Mouse (Mus musculus) neural tube, embryonic 14.5 days (tissue): ENCODE data around the gene Lmo7. TPM values are rescaled to one million over a fixed set of nuclear protein-coding genes. Genes with fewer than 3 reads are reported as not detected.

Source experiments
- ATAC-seq: fragments of 200-750 bp; cut with Nextera tagmentation; 2 replicates; pipeline ENCODE4 v1.8.0; 2017; ENCODE audit warnings: low read depth, mild to moderate bottlenecking, moderate TSS enrichment, moderate library complexity
- H3K27ac ChIP-seq: fragments of 300-500 bp; sonication (generic); 2 replicates; pipeline ENCODE4 v1.5.1; 2014; ENCODE audit warnings: low read depth, mild to moderate bottlenecking, control low read depth, low read length, moderate library complexity, mixed read lengths
- H3K27me3 ChIP-seq: fragments of 300-500 bp; sonication (generic); 2 replicates; pipeline ENCODE4 v1.6.1; 2014; ENCODE audit warnings: low read length; ENCODE audit not compliant: control insufficient read depth, insufficient read depth
- H3K36me3 ChIP-seq: fragments of 300-500 bp; sonication (generic); 2 replicates; pipeline ENCODE4 v1.6.1; 2014; ENCODE audit warnings: low read length, mixed read lengths; ENCODE audit not compliant: control insufficient read depth, insufficient read depth
- H3K4me1 ChIP-seq: fragments of 300-500 bp; sonication (generic); 2 replicates; pipeline ENCODE4 v1.6.1; 2014; ENCODE audit warnings: low read length; ENCODE audit not compliant: control insufficient read depth, insufficient read depth
- H3K4me2 ChIP-seq: fragments of 300-500 bp; sonication (generic); 2 replicates; pipeline ENCODE4 v1.6.1; 2014; ENCODE audit warnings: mild to moderate bottlenecking, low read depth, low read length, control low read depth
- H3K4me3 ChIP-seq: fragments of 300-500 bp; sonication (generic); 2 replicates; pipeline ENCODE4 v1.5.1; 2014; ENCODE audit warnings: low read depth, low read length, control low read depth, mixed read lengths
- H3K9ac ChIP-seq: fragments of 300-500 bp; sonication (generic); replicated peaks from 2 replicates; pipeline ENCODE4 v1.6.1; 2014; ENCODE audit warnings: low read depth, mild to moderate bottlenecking, control low read depth, low read length, mixed read lengths
- H3K9me3 ChIP-seq: fragments of 300-500 bp; sonication (generic); 2 replicates; pipeline ENCODE4 v1.6.1; 2016; ENCODE audit warnings: low read length; ENCODE audit not compliant: control insufficient read depth
- WGBS: fragments of 180-500 bp; shearing (Covaris S2); extraction: QIAGEN DNeasy Blood & Tissue Kit; methylation state at CpG from one replicate; pipeline ENCODE4 v1.1.7; 2014; 5-methylcytosine and 5-hydroxymethylcytosine counted together
- polyA plus RNA-seq: library from polyadenylated mRNA; unstranded; fragments of >200 nt; fragmentation: Nextera tagmentation; extraction: Ambion mirVana; gene quantifications from 2 replicates; pipeline ENCODE4 v1.2.1, GENCODE M21; 2014

Lmo7 gene
- polyA plus RNA-seq, 1 experiment from 2014 or later: 1.7 TPM

DNA sequence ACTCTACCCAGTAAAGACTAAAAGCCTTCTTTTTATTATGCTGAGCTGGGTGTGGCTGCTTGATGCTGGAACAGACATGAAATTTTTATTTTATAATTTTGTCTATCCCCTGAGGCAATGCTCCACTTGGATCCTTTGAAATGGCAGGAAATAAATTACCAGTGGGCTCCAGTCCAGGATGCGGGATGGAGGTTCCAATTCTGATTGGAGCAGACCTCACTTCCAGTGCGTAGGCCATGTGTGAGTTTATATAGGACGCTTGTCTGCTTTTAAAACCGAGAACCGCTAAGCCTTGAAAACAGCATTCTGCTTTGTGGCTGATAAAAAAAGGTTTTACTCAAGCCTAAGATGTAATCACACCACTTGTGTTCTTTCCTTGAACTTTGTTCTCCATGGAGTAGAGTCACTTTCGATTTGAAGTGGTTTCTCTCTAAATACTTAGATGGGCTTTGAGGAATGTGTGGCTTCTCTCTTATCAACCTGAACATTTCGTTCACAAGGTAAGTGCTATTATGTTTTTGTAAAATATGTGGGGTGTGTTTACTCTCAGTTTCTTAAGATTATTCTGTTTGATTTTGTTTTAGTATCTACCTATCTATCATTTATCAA is 108.6 kb downstream of the Lmo7 start:
- Histone ChIP-seq H3K4me3 (no peak overlapping the region), H3K9ac (no peak overlapping the region), H3K4me1 (no peaks in the 10 kb centered on the region), H3K36me3 (no peaks in the 10 kb centered on the region), H3K9me3 (no peaks in the 10 kb centered on the region), H3K4me2 (no peak overlapping the region), H3K27ac (no peak overlapping the region), H3K27me3 (no peaks in the 10 kb centered on the region)
- ATAC-seq: no peak
- 85% methylated on average over 7 of the region's 7 CpGs for WGBS

DNA sequence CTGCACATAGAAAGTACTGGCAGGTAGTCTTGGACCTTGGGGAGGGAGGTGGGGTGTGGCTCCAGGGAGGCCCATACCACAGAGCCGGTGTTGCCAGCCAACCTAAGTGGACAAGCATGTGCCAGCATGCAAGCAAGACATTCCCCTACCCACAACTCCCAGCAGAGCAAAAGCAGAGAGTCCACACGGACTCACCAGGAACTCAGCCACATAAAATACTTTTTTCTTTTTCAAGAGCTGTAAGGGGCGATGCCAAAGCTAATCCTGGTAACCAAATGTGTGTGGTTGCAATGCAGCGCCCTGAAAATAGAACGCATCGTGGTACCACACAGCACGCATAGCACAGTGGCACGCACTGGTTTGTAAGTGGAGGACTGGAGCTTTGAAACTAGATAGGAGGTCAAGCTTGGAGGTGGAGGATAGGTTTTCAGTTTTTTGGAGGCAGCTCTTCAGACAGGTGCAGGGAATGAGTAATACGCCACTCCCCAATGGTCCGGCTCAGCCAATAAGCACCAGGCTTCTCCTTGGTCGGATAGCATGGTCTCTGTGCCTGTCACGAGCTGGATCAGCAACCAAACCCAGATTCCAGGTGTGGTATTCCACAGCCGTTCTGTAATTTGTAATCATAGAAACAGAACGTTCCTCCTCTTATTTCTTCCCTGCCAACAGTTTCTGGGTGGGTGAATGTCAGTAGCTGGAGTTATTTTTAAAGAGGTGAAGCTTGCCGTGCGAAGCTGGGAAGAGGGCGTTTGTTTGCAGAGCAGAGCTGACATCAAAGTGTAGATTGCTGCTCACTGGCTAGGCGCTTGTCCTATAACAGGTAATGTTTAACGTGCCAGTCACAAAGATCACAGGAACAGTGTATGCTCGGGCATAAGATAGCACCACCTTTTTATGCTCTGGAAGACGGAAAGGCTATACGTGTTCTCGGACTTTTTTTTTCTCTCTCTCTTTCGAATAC is 110.3 kb downstream of the Lmo7 start:
- no peaks in the 10 kb centered on the region for H3K9me3 ChIP-seq
- no peak overlapping the region for H3K4me2 ChIP-seq
- WGBS: 81% methylated on average over 24 of the region's 24 CpGs
- no peak overlapping the region for H3K4me3 ChIP-seq
- H3K27ac ChIP-seq: no peak overlapping the region
- ATAC-seq: no peak; the same call in 1 of the 2 replicates
- H3K9ac ChIP-seq: no peak overlapping the region
- no peaks in the 10 kb centered on the region for H3K4me1 ChIP-seq
- no peaks in the 10 kb centered on the region for H3K36me3 ChIP-seq
- H3K27me3 ChIP-seq: no peaks in the 10 kb centered on the region

DNA sequence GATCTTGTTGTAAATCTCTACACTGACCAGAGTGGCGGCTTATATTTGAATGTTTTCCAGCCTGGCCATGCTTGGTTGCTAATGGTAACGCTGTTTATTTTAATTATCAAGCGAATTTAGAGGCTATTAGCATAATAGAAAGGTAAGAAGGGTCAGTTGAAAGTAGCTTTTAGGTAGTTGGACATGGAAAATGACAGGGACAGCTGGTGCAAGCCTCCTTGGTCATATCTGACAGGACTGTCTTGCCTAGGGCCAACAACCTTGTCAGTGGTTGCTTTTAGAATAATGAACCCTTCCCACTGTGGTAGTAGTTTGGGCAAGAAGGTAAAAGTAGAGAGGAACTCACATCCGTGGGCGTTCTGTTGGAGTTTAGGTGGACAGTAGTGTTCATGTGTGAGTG is 111.5 kb downstream of the Lmo7 start:
- 85% methylated on average over 5 of the region's 5 CpGs for WGBS
- H3K27me3 ChIP-seq: no peaks in the 10 kb centered on the region

DNA sequence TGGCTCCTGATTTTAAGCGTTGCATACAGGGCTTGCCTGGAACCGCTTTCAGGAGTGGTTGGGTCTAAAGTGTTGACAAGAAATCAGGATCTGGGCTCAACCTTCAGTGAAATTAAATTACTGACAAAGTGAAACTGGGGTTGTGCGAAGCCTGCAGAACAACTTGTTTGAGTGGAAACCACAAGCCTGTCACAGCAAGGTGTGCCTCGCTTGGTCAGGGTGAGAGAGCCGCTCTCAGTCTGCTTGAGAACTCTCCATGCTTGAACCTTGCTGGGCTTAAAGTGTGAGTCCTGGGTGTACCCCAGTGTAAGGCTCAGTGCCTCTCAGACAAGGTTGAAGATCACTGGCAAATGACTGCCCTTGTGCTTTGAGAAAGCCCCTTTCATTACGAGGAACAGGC is 112.8 kb downstream of the Lmo7 start:
- Histone ChIP-seq H3K36me3 (no peaks in the 10 kb centered on the region), H3K27me3 (no peaks in the 10 kb centered on the region), H3K4me1 (no peaks in the 10 kb centered on the region), H3K4me3 (no peak overlapping the region), H3K9me3 (no peaks in the 10 kb centered on the region), H3K4me2 (no peak overlapping the region), H3K9ac (no peak overlapping the region), H3K27ac (no peak overlapping the region)
- WGBS: 88% methylated on average over 6 of the region's 6 CpGs
- no peak for ATAC-seq

More for the DNA sequence above, 111.5 kb downstream of the Lmo7 start:
- H3K4me3 ChIP-seq: no peak overlapping the region
- H3K9ac ChIP-seq: no peak overlapping the region
- H3K9me3 ChIP-seq: no peaks in the 10 kb centered on the region
- H3K27ac ChIP-seq: no peak overlapping the region
- H3K4me2 ChIP-seq: no peak overlapping the region
- no peak for ATAC-seq
- H3K36me3 ChIP-seq: no peaks in the 10 kb centered on the region
- H3K4me1 ChIP-seq: no peaks in the 10 kb centered on the region

GRCm38 (mm10) chr14:101843443-101843842 is 113.7 kb downstream of the Lmo7 start:
- H3K4me3 ChIP-seq: no peak overlapping the region
- H3K9ac ChIP-seq: no peak overlapping the region
- H3K9me3 ChIP-seq: no peaks in the 10 kb centered on the region
- no peak overlapping the region for H3K4me2 ChIP-seq
- no peak overlapping the region for H3K27ac ChIP-seq
- no peaks in the 10 kb centered on the region for H3K27me3 ChIP-seq
- no peaks in the 10 kb centered on the region for H3K4me1 ChIP-seq
- 87% methylated on average over 17 of the region's 17 CpGs for WGBS
- no peaks in the 10 kb centered on the region for H3K36me3 ChIP-seq
- no peak for ATAC-seq

- H3K36me3 ChIP-seq: no peaks in the 10 kb centered on the region
- no peak overlapping the region for H3K9ac ChIP-seq
- no peak for ATAC-seq
- no peak overlapping the region for H3K4me2 ChIP-seq
- H3K4me3 ChIP-seq: no peak overlapping the region
- H3K9me3 ChIP-seq: no peaks in the 10 kb centered on the region
- H3K27me3 ChIP-seq: no peaks in the 10 kb centered on the region
- H3K4me1 ChIP-seq: no peaks in the 10 kb centered on the region
- H3K27ac ChIP-seq: no peak overlapping the region
- WGBS: 69% methylated on average over 7 of the region's 7 CpGs
Observed at GRCm38 (mm10) chr14:101844467-101844866, 114.7 kb downstream of the Lmo7 start.

- WGBS: 81% methylated on average over 8 of the region's 8 CpGs
- H3K27ac ChIP-seq: no peak overlapping the region
- no peak overlapping the region for H3K4me2 ChIP-seq
- ATAC-seq: no peak
- no peak overlapping the region for H3K9ac ChIP-seq
- no peaks in the 10 kb centered on the region for H3K4me1 ChIP-seq
- H3K4me3 ChIP-seq: no peak overlapping the region
- no peaks in the 10 kb centered on the region for H3K36me3 ChIP-seq
- no peaks in the 10 kb centered on the region for H3K9me3 ChIP-seq
- H3K27me3 ChIP-seq: no peaks in the 10 kb centered on the region
Observed at GRCm38 (mm10) chr14:101846097-101846882, 116.5 kb downstream of the Lmo7 start.

GRCm38 (mm10) chr14:101847520-101847919 is 117.8 kb downstream of the Lmo7 start:
- no peaks in the 10 kb centered on the region for H3K9me3 ChIP-seq
- H3K4me2 ChIP-seq: no peak overlapping the region
- 87% methylated on average over 7 of the region's 7 CpGs for WGBS
- no peaks in the 10 kb centered on the region for H3K4me1 ChIP-seq
- ATAC-seq: no peak
- H3K36me3 ChIP-seq: no peaks in the 10 kb centered on the region
- H3K9ac ChIP-seq: no peak overlapping the region
- H3K4me3 ChIP-seq: no peak overlapping the region
- H3K27me3 ChIP-seq: no peaks in the 10 kb centered on the region
- no peak overlapping the region for H3K27ac ChIP-seq
